Mouse (Mus musculus) thymus, adult 2 months (tissue): ENCODE data around the gene Susd5. TPM values are rescaled to one million over a fixed set of nuclear protein-coding genes. Genes with fewer than 3 reads are reported as not detected.
A peak's percentile ranks its signal among the peaks of the same experiment; 100 is the strongest.

Experiments
- DNase-seq: peaks from one replicate; pipeline ENCODE4 v3.0.0; 2021
- H3K27ac ChIP-seq: fragments of 200-500 bp; 2 replicates; pipeline ENCODE4 v1.5.1; 2012; ENCODE audit warnings: low read length, control low read depth; ENCODE audit not compliant: control insufficient read depth, insufficient read depth
- H3K27me3 ChIP-seq: fragments of 200-500 bp; 2 replicates; pipeline ENCODE4 v1.6.1; 2012; ENCODE audit warnings: mild to moderate bottlenecking, low read length, moderate library complexity, mixed read lengths; ENCODE audit not compliant: control insufficient read depth, insufficient read depth
- H3K36me3 ChIP-seq: fragments of 200-500 bp; 2 replicates; pipeline ENCODE4 v1.6.1; 2012; ENCODE audit warnings: mild to moderate bottlenecking, low read length, moderate library complexity; ENCODE audit not compliant: control insufficient read depth, insufficient read depth
- H3K4me1 ChIP-seq: fragments of 200-500 bp; replicated peaks from 2 replicates; pipeline ENCODE4 v1.6.1; 2012; ENCODE audit warnings: low read length; ENCODE audit not compliant: control insufficient read depth, insufficient read depth
- H3K4me3 ChIP-seq: fragments of 200-500 bp; 2 replicates; pipeline ENCODE4 v1.5.1; 2012; ENCODE audit warnings: mild to moderate bottlenecking, low read length, control low read depth, moderate library complexity; ENCODE audit not compliant: control insufficient read depth, insufficient read depth
- CTCF ChIP-seq: fragments of 200-500 bp; IDR thresholded peaks from 2 replicates; pipeline ENCODE4 v1.5.1; 2012; ENCODE audit warnings: mild to moderate bottlenecking, control low read depth, low read length, moderate library complexity, borderline replicate concordance; ENCODE audit not compliant: control insufficient read depth, poor library complexity, insufficient read depth; ENCODE audit errors: extremely low read depth
- POLR2A ChIP-seq: fragments of 200-500 bp; IDR thresholded peaks from 2 replicates; pipeline ENCODE4 v1.6.1; 2012; ENCODE audit warnings: mild to moderate bottlenecking, low read length, control low read depth, moderate library complexity; ENCODE audit not compliant: control insufficient read depth, poor library complexity, insufficient read depth; ENCODE audit errors: extremely low read depth
- WGBS: fragments of 180-500 bp; shearing (Covaris S2); methylation state at CpG from one replicate; pipeline ENCODE4 v1.1.7; 2018; 5-methylcytosine and 5-hydroxymethylcytosine counted together
- polyA plus RNA-seq: library from polyadenylated mRNA; depleted of rRNA; stranded (reverse); fragments of >200 nt; gene quantifications from 2 replicates; pipeline ENCODE4 v1.2.3, GENCODE M21; 2012

The Susd5 gene
- polyA plus RNA-seq, 1 experiment: 0.30 TPM

DNA sequence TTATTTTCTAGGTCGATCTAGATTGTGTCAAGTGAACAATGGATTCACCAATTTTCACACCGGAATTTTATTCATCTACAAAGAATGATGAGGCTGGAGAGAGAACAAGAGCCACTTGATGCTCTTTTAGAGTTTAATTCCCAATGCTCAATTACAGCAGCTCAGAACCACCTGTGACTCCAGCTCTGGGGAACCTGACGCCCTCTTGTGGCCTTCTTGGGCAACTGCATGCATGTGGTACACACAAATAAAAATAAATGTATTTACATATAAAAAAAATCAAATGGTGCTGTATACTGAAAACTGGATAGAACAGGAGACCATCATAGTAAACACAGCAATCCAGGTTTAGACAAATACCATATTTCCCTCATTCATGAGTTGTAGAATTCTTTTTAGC lies 12.5 kb upstream of the Susd5 start:
- H3K36me3 ChIP-seq: no peaks in the 10 kb centered on the region
- 58% methylated on average over 3 of the region's 3 CpGs for WGBS
- no peak overlapping the region for H3K27ac ChIP-seq
- DNase-seq: no peak
- no peaks in the 10 kb centered on the region for H3K27me3 ChIP-seq
- TF ChIP-seq CTCF: no peak
- TF ChIP-seq POLR2A: no peak
- no peak overlapping the region for H3K4me3 ChIP-seq
- H3K4me1 ChIP-seq: no peaks in the 10 kb centered on the region

DNA sequence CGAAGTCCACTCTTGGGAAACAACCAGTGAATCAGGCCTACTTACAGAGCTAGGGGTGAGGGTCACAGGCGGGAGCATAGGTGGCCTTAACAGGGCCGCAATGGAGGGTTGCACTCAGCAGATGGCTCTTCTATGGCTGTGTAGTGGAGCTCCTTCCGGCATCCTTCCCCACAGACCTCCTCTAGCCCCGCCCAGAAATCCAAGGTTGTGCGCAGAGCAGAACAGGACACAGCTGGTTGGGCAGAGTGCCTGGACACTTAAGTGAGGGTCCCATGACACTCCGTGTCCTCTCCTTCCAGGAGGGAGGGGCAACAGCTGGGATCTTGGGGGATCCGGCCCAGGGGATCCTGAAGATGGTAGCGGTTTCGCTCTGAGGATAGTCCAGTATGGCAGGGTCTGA lies 10.9 kb upstream of the Susd5 start, which contains the start of gene Fbxl2:
Gene Fbxl2, minus strand, starts transcription at position 164 of the 400 bp plus-strand sequence.
- no peak for DNase-seq
- H3K4me3 ChIP-seq: no peak within 1 kb of the TSS
- no peaks in the 10 kb centered on the region for H3K4me1 ChIP-seq
- no peak within 1 kb of the TSS for H3K27ac ChIP-seq
- no peak for TF ChIP-seq CTCF
- TF ChIP-seq POLR2A: no peak
- no peaks in the 10 kb centered on the region for H3K36me3 ChIP-seq
- 91% methylated on average over 10 of the region's 10 CpGs for whole genome bisulfite sequencing
- no peaks in the 10 kb centered on the region for H3K27me3 ChIP-seq

DNA sequence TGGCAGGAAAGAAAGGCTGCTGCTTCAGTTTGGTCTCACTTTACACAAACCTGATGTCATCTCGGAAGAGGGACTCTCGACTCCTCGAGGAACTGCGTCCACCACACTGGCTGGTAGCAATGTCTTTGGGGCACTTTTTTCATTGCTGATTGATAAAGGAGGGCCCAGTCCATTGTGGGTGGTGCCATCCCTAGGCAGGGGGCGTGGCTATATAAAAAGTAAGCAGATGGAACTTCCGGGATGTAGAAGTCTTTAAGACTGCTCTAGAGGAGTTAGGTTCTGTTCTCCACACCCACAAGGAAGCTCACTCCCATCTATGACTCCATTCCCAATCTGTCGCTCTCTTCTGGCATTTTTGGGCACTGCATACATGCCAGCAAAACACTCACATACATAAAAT lies 10.3 kb upstream of the Susd5 start:
- no peaks in the 10 kb centered on the region for H3K27me3 ChIP-seq
- no peak for DNase-seq
- no peaks in the 10 kb centered on the region for H3K36me3 ChIP-seq
- H3K4me3 ChIP-seq: no peak overlapping the region
- H3K4me1 ChIP-seq: no peaks in the 10 kb centered on the region
- WGBS: 89% methylated on average over 7 of the region's 7 CpGs
- TF ChIP-seq POLR2A: no peak
- TF ChIP-seq CTCF: no peak
- no peak overlapping the region for H3K27ac ChIP-seq

DNA sequence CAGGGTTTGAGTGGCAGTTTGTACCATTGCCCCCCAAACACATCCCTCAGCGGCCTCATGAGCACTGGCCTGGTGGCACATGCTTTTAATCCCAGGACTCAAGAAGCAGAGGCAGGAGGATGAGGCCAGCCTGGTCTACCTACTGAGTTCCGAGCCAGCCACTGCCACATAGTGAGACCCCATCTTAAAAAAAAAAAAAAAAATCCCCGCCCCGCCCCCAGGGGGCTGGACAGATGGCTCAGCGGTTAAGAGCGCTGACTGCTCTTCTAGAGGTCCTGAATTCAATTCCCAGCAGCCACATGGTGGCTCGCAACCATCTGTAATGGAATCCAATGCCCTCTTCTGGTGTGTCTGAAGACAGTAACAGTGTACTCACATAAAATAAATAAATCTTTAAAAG lies 6.8 kb upstream of the Susd5 start:
- H3K36me3 ChIP-seq: no peaks in the 10 kb centered on the region
- no peaks in the 10 kb centered on the region for H3K4me1 ChIP-seq
- DNase-seq: no peak
- TF ChIP-seq POLR2A: no peak
- no peak for TF ChIP-seq CTCF
- no peak overlapping the region for H3K4me3 ChIP-seq
- H3K27me3 ChIP-seq: no peaks in the 10 kb centered on the region
- 91% methylated on average over 7 of the region's 7 CpGs for WGBS
- no peak overlapping the region for H3K27ac ChIP-seq

DNA sequence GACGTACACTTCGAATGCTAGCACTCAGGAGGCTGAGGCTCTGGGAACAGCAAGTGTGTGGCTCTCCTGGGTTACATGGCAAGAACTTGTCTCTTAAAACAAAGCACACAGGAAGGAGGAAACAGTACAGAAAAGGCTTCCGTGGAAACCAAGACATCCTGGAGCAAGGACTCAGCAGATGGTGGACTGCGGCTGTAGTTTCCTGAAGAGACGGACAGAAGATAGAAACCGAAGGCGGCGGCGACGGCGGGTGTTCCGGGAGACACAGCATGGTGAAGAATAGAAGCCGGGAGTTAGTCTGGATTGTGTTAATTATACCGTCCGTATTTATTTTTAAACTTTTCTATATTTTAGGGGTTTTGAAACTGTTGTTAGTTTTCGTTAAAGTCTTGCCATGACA lies 6.2 kb upstream of the Susd5 start:
- H3K27me3 ChIP-seq: no peaks in the 10 kb centered on the region
- H3K4me1 ChIP-seq: no peaks in the 10 kb centered on the region
- no peaks in the 10 kb centered on the region for H3K36me3 ChIP-seq
- peak overlapping the region; percentile 19; the same call in 1 of the 2 replicates for H3K4me3 ChIP-seq
- 80% methylated on average over 16 of the region's 16 CpGs for WGBS
- DNase-seq: no peak
- H3K27ac ChIP-seq: no peak overlapping the region
- TF ChIP-seq POLR2A: no peak
- no peak for TF ChIP-seq CTCF

DNA sequence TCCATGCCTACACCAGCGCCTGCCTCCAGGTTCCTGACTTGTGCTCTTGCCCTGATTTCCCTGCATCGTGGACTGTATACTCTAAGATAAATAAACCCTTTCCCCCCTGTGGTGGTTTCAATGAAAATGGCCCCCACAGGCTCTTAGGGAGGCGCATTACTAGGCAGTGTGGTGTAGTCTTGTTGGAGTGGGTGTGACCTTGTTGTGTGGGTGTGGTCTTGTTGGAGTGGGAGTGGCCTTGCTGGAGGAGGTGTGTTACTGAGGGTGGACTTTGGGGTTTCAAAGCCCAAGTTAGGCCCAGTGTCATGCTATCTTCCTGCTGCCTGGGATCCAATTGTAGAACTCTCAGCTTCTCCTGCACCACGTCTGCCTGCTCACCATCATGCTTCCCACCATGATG lies 4.9 kb upstream of the Susd5 start:
- H3K36me3 ChIP-seq: no peaks in the 10 kb centered on the region
- no peak for DNase-seq
- 86% methylated on average over 4 of the region's 4 CpGs for WGBS
- no peaks in the 10 kb centered on the region for H3K27me3 ChIP-seq
- no peak for TF ChIP-seq CTCF
- no peak for TF ChIP-seq POLR2A
- H3K27ac ChIP-seq: no peak overlapping the region
- H3K4me1 ChIP-seq: no peaks in the 10 kb centered on the region
- no peak overlapping the region for H3K4me3 ChIP-seq

DNA sequence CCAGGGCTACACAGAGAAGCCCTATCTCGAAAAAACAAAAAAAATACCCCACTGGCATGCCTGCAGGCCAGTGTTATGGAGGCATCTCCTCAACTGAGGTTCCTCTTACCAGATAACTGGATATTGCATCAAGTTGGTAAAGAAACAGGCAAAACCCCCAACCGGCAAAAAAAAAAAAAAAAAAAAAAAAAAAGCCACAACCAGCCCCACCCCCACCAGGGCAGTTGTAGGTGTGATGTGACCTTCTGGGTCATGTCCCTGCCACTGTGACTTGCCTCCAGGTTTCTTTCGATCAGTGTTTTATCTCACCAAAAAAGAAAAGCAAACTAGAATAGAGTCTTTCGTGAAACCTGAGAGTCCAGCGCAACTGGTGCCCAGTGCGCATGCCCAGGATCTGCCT lies 4.1 kb upstream of the Susd5 start:
- peaks cover 5% of the 10 kb centered on the region; the same call in 1 of the 2 replicates for H3K27me3 ChIP-seq
- no peaks in the 10 kb centered on the region for H3K4me1 ChIP-seq
- TF ChIP-seq CTCF: no peak
- TF ChIP-seq POLR2A: no peak
- H3K4me3 ChIP-seq: no peak overlapping the region
- no peaks in the 10 kb centered on the region for H3K36me3 ChIP-seq
- H3K27ac ChIP-seq: no peak overlapping the region
- WGBS: 85% methylated on average over 6 of the region's 6 CpGs
- no peak for DNase-seq

DNA sequence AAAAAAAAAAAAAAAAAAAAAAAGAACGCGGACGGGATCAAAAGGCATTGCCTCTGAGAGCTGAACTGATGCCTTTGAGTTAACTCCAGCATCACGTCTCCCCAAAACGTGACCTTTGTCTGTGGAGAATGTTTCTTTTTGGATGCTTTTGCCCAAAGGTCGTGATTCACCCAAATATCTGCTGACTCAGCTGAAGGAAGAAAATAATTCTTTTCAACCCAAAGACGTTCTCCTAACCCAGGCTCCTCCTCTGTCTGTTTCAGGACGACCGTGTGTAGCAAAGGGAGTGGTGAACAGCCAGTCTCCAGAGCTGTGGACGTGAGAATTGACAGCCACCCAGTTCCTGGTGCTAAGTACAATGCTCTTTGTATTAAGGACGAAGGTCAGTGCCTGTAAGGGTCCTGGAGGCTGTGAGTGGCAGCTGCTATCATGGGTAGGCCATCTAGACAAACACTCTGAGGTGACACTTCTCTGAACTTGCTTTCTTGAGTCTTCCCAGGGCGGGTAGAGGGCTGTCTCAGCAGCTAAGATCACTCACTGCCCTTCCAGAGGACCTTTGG lies 11.6 kb downstream of the Susd5 start:
- Histone ChIP-seq H3K27ac (no peak overlapping the region), H3K27me3 (no peaks in the 10 kb centered on the region), H3K4me1 (no peaks in the 10 kb centered on the region), H3K36me3 (no peaks in the 10 kb centered on the region), H3K4me3 (no peak overlapping the region)
- no peak for DNase-seq
- TF ChIP-seq CTCF: no peak
- TF ChIP-seq POLR2A: no peak
- WGBS: 76% methylated on average over 12 of the region's 12 CpGs
